ENCODE assay signal across 7 mouse cellular contexts in the genomic region with DNA sequence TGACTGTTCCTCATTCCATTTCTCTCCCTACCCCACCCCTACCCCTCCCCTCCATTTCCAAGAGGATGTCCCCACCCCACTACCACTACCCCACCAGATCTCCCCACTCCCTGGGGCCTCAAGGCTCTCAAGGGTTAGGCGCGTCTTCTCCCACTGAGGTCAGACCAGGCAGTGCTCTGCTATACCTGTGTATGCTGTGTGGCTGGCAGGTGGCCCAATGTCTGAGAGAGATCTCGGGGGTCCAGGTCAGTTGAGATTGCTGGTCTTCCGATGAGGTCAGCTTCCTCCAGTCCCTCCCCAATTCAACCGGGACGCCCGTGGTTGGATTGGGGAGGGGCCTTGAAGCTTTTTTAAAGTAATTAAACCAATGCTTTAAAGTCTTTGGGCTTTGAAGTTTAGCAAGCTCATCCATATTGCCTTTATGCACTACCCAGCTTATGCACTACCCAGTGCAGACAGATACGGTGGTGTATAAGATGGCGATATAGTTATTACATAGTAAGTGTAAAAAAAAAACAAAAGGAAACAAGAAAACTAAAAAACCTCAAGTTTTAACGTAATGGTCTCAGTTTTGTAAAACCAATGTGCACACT. TPM values are rescaled to one million over a fixed set of nuclear protein-coding genes. Genes with fewer than 3 reads are reported as not detected.
A peak's percentile ranks its signal among the peaks of the same experiment; 100 is the strongest.
DNase-seq lines count a peak whose midpoint lies in the region; ATAC-seq lines count a peak whose summit lies in the region.

No protein-coding gene starts in this region.

- no peaks in the 10 kb centered on the region; the same call in 1 of the 2 replicates for H3K36me3 ChIP-seq in lung, embryonic 15.5 days
- no peaks in the 10 kb centered on the region for H3K36me3 ChIP-seq in forebrain, embryonic 11.5 days (ENCODE audit: control insufficient read depth, insufficient read depth, low read length)
- H3K36me3 ChIP-seq in liver, embryonic 13.5 days = peaks cover 3% of the 10 kb centered on the region; the same call in 1 of the 2 replicates

- no peak overlapping the region for H3K27ac ChIP-seq in lung, embryonic 15.5 days
- no peak overlapping the region for H3K27ac ChIP-seq in forebrain, embryonic 11.5 days (ENCODE audit: low read depth, low read length)
- no peak overlapping the region for H3K27ac ChIP-seq in liver, embryonic 13.5 days

- no peak for ATAC-seq in lung, embryonic 15.5 days (ENCODE audit: borderline replicate concordance, extremely low read depth, low FRiP score, low TSS enrichment)
- ATAC-seq in forebrain, embryonic 11.5 days (replicated peaks; ENCODE audit: low FRiP score) = 0 out of 2 replicates have a peak, but pooled peaks have one; percentile 26
- ATAC-seq in liver, embryonic 13.5 days (ENCODE audit: low read depth) = no peak
- ATAC-seq in monocyte, adult 5-6 weeks (replicated peaks; ENCODE audit: insufficient number of reproducible peaks, low FRiP score, low TSS enrichment, poor library complexity, severe bottlenecking) = no peak

- H3K9me3 ChIP-seq in lung, embryonic 15.5 days = no peaks in the 10 kb centered on the region
- H3K9me3 ChIP-seq in forebrain, embryonic 11.5 days (ENCODE audit: control insufficient read depth, low read length) = no peaks in the 10 kb centered on the region
- no peaks in the 10 kb centered on the region for H3K9me3 ChIP-seq in liver, embryonic 13.5 days (replicated peaks)

- DNase-seq in lung, postnatal 14 days = no peak
- DNase-seq in cerebellum, adult 11-12 months = peak; percentile 47
- DNase-seq in forebrain, embryonic 11.5 days (ENCODE audit: low spot score) = no peak
- DNase-seq in liver, embryonic 13.5 days = no peak
- DNase-seq in urinary bladder, postnatal 36 days (ENCODE audit: low spot score in 2 of 2) = no peak

- H3K4me1 ChIP-seq in lung, embryonic 15.5 days = peaks cover 12% of the 10 kb centered on the region
- 0 out of 2 replicates have a peak, but pooled peaks cover 3% of the 10 kb centered on the region for H3K4me1 ChIP-seq in forebrain, embryonic 11.5 days (replicated peaks; ENCODE audit: control insufficient read depth, insufficient read depth, low read length)
- peaks cover 26% of the 10 kb centered on the region for H3K4me1 ChIP-seq in liver, embryonic 13.5 days (replicated peaks)

- WGBS in lung, embryonic 15.5 days = 73% methylated on average over 10 of the region's 10 CpGs
- 80% methylated on average over 10 of the region's 10 CpGs for WGBS in forebrain, embryonic 11.5 days
- WGBS in liver, embryonic 13.5 days (ENCODE audit: insufficient replicate concordance) = 72% methylated on average over 10 of the region's 10 CpGs

- no peak overlapping the region for H3K9ac ChIP-seq in lung, embryonic 15.5 days
- H3K9ac ChIP-seq in forebrain, embryonic 11.5 days (ENCODE audit: low read length) = no peak overlapping the region; the same call in 1 of the 2 replicates
- no peak overlapping the region for H3K9ac ChIP-seq in liver, embryonic 13.5 days

- H3K4me3 ChIP-seq in lung, embryonic 15.5 days = peak overlapping the region; percentile 90
- peak overlapping the region; percentile 70 for H3K4me3 ChIP-seq in forebrain, embryonic 11.5 days (ENCODE audit: low read depth, low read length)
- H3K4me3 ChIP-seq in liver, embryonic 13.5 days (replicated peaks) = peak overlapping the region; percentile 77

- H3K27me3 ChIP-seq in lung, embryonic 15.5 days = no peaks in the 10 kb centered on the region
- no peaks in the 10 kb centered on the region for H3K27me3 ChIP-seq in forebrain, embryonic 11.5 days (ENCODE audit: control insufficient read depth, insufficient read depth, low read length)
- H3K27me3 ChIP-seq in liver, embryonic 13.5 days = no peaks in the 10 kb centered on the region

- peak overlapping the region; percentile 81 for H3K4me2 ChIP-seq in lung, embryonic 15.5 days
- H3K4me2 ChIP-seq in forebrain, embryonic 11.5 days (ENCODE audit: low read depth, low read length, severe bottlenecking) = peak overlapping the region; percentile 79; the same call in 1 of the 2 replicates
- peak overlapping the region; percentile 95 for H3K4me2 ChIP-seq in liver, embryonic 13.5 days

RNA-seq across cellular contexts. Expression of a gene that starts 0.5 kb away (rescaled TPM):
- polyA plus RNA-seq in lung, embryonic 15.5 days (2015; fragmentation: Nextera tagmentation; extraction: Ambion mirVana) = 116 and 125 TPM in 2 replicates
- 83.2 and 92.6 TPM in 2 replicates for polyA plus RNA-seq in forebrain, embryonic 11.5 days (2014; fragmentation: Nextera tagmentation; extraction: Ambion mirVana)
- polyA plus RNA-seq in liver, embryonic 13.5 days (2015; fragmentation: Nextera tagmentation; extraction: Ambion mirVana) = 34.7 and 40.6 TPM in 2 replicates
- 76.3 to 133 TPM (median 119 TPM) in 3 replicates for total RNA-seq in monocyte, adult 5-6 weeks (2017)

RNA-seq across cellular contexts. Expression of a gene that starts 31.4 kb away (rescaled TPM):
- polyA plus RNA-seq in lung, embryonic 15.5 days (2015; fragmentation: Nextera tagmentation; extraction: Ambion mirVana) = 12.7 and 15.2 TPM in 2 replicates
- 6.5 and 7.0 TPM in 2 replicates for polyA plus RNA-seq in forebrain, embryonic 11.5 days (2014; fragmentation: Nextera tagmentation; extraction: Ambion mirVana)
- polyA plus RNA-seq in liver, embryonic 13.5 days (2015; fragmentation: Nextera tagmentation; extraction: Ambion mirVana) = 8.0 and 9.3 TPM in 2 replicates
- total RNA-seq in monocyte, adult 5-6 weeks (2017) = not detected in 3 replicates

RNA-seq across cellular contexts. Expression of a gene that starts 39.6 kb away (rescaled TPM):
- 12.7 and 13.1 TPM in 2 replicates for polyA plus RNA-seq in lung, embryonic 15.5 days (2015; fragmentation: Nextera tagmentation; extraction: Ambion mirVana)
- 6.6 and 7.7 TPM in 2 replicates for polyA plus RNA-seq in forebrain, embryonic 11.5 days (2014; fragmentation: Nextera tagmentation; extraction: Ambion mirVana)
- 7.7 and 8.0 TPM in 2 replicates for polyA plus RNA-seq in liver, embryonic 13.5 days (2015; fragmentation: Nextera tagmentation; extraction: Ambion mirVana)
- 10.7 to 15.7 TPM (median 15.3 TPM) in 3 replicates for total RNA-seq in monocyte, adult 5-6 weeks (2017)

RNA-seq across cellular contexts. Expression of a gene that starts 47.5 kb away (rescaled TPM):
- 36.1 and 37.7 TPM in 2 replicates for polyA plus RNA-seq in lung, embryonic 15.5 days (2015; fragmentation: Nextera tagmentation; extraction: Ambion mirVana)
- 16.6 and 16.8 TPM in 2 replicates for polyA plus RNA-seq in forebrain, embryonic 11.5 days (2014; fragmentation: Nextera tagmentation; extraction: Ambion mirVana)
- polyA plus RNA-seq in liver, embryonic 13.5 days (2015; fragmentation: Nextera tagmentation; extraction: Ambion mirVana) = 18.1 and 19.6 TPM in 2 replicates
- 1.9 to 2.7 TPM (median 2.3 TPM) in 3 replicates for total RNA-seq in monocyte, adult 5-6 weeks (2017)
